Mouse (Mus musculus): ENCODE data around the gene Cldn16.
"Not testable (repeated sequence)": the region's sequence is repeated elsewhere in the genome, so short reads cannot be mapped to it uniquely, and the experiment has no call there.

The Cldn16 gene

GRCm38 (mm10) chr16:26462835-26463234, at the start of gene Cldn16:
Gene Cldn16 (plus strand): TSS chr16:26463135.
- in situ Hi-C loops (cut with MboI, MseI), result no loop called here

GRCm38 (mm10) chr16:26418616-26419015, 44.3 kb upstream of the Cldn16 start:
- in situ Hi-C loops (cut with MboI, MseI), result no loop called here

DNA sequence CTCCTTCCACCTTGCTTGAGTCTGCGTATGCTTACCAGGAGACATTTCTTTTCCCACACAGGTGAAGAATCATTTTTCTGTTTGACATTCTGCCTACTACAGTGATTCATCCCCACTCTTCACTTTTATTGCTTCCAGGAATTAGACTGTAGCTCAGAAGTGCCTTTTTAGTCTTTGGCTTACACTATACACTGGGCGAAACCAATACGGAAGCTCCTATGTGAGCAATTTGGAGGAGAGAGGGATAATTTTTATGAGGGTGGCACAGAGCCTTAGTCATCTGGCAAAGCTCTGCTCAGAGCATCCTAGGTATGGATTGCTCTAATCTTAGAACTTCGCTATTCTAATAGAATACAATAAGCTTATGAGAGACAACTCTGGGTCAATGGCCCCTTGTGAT, 40.9 kb upstream of the Cldn16 start:
- in situ Hi-C loops (cut with MboI, MseI), result no loop called here

DNA sequence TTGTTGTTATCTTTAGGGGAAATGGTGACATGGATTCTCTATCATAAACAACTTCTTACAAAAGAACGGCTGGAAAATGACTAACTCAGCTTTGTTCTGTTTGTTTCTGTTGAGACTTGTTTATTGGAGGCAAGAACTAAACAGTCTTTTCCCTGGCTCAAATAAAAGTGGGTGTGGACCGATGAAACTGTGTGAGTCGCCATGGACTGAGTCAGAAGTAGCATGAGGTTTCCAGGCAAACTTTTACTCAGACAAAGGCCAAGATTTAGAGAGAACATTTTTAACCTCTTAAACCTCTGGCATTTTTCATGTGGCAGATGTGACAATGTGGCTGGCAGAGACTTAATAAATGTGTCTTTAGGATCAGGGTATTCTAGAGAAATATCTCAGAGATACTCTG, 32.7 kb upstream of the Cldn16 start:
- in situ Hi-C loops (cut with MboI, MseI), result no loop called here

DNA sequence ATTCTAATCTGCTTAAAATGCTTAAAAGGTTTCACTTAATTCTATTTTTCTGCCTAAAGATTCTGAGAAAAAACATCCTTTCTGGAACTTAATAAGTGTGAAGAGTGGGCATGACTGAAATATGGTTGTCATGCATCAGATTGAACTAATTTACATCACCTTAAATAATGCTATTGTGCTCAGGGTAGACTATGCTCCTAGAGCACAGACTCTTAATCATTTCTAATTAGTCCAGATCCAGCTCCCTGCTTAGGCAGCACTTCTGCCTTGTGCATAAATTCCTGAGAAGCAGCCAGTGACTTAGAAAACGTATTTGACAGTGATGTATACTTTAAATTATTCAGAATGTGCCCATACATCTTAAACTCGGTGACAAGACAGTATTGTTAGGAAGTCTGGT, 29.4 kb upstream of the Cldn16 start:
- in situ Hi-C loops (cut with MboI, MseI), result no loop called here

- in situ Hi-C loops (cut with MboI, MseI), result no loop called here
Measured at GRCm38 (mm10) chr16:26440031-26440430, 22.9 kb upstream of the Cldn16 start.

- in situ Hi-C loops (cut with MboI, MseI), result no loop called here
Measured at GRCm38 (mm10) chr16:26441156-26441555, 21.8 kb upstream of the Cldn16 start.

DNA sequence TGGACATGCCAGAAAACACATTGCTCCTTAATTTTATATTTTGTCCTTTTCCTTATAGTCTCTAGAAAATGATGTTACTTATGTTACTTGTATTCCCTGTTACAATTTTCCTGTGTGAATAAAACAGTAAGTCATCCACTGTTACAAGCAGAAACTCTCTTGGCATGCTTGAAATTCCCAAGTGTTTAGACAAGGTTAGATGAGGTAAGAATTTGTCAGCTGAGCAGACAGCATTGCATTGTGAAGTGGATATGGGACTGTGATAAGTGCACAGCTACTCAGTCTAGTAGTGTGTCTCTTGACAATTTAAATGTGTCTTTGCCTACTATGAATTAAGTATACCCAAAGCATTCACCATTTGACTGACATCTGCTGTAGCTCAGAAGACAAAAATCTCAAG, 18.1 kb upstream of the Cldn16 start:
- in situ Hi-C loops (cut with MboI, MseI), result no loop called here

- in situ Hi-C loops (cut with MboI, MseI), result no loop called here
Measured at GRCm38 (mm10) chr16:26447594-26447993, 15.3 kb upstream of the Cldn16 start.

DNA sequence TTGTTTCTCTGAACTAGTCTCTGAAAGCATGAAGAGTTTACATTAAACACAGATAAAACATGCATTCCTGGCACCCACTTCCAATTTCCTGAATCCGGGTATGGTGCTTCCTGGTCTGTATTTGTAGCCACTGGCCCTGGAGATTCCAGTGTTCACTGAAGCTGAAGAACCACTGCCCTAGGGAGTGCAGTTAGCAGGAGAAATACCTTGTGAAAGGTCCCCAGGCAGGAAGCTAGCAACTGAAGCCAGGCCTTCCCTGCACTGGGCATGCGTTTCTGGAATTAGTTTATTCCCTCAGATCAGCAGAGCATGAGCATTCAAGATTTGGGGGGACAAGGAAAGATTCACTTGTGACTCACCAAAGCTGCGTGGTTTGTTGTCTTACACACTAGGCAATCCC, 8.8 kb upstream of the Cldn16 start:
- in situ Hi-C loops (cut with MboI, MseI), result loop anchor here in 1 of 2 experiments (10.0 kb wide), 1 partner anchor 1331 kb away; no protein-coding TSS in a partner anchor

DNA sequence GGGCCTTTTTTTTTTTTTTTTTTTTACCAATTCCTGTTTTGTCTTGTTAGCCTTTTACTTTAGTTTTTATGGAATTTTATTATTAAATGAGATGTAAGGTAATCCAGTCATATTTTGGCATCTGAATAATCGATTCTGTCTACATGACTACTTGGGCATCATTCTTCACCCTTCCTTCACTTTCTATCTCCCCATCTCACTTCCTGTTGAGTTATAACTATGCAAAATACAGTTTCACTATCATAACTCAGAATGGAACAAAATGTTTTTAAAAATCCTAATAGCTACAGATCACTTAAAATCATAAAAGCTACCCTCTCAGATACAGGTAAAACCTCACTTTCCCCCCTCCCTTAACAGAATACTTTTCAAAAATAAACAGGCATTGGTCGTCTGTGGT, 6.8 kb upstream of the Cldn16 start:
- in situ Hi-C loops (cut with MboI, MseI), result loop anchor here in 1 of 2 experiments (10.0 kb wide), 1 partner anchor 1329 kb away; no protein-coding TSS in a partner anchor

- in situ Hi-C loops (cut with MboI, MseI), result no loop called here
Measured at GRCm38 (mm10) chr16:26466535-26466934, 3.6 kb downstream of the Cldn16 start.

GRCm38 (mm10) chr16:26471254-26471653, 8.3 kb downstream of the Cldn16 start:
- in situ Hi-C loops (cut with MboI, MseI), result no loop called here

- in situ Hi-C loops (cut with MboI, MseI), result no loop called here
Measured at GRCm38 (mm10) chr16:26495721-26496120, 32.8 kb downstream of the Cldn16 start.

DNA sequence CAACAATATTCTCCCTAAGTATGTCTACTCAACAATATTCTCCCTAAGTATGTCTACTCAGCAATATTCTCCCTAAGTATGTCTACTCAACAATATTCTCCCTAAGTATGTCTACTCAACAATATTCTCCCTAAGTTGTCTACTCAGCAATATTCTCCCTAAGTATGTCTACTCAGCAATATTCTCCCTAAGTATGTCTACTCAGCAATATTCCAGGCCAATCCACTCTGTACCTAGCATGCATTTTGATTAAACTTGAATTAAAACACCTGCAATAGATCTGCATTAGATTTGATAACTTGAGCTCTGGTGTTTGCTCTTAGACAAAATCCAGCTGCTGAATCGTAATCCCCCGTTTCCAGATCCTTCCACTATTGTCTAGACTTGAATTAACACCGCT, 36.8 kb downstream of the Cldn16 start:
- in situ Hi-C loops (cut with MboI, MseI), result not testable (repeated sequence)

DNA sequence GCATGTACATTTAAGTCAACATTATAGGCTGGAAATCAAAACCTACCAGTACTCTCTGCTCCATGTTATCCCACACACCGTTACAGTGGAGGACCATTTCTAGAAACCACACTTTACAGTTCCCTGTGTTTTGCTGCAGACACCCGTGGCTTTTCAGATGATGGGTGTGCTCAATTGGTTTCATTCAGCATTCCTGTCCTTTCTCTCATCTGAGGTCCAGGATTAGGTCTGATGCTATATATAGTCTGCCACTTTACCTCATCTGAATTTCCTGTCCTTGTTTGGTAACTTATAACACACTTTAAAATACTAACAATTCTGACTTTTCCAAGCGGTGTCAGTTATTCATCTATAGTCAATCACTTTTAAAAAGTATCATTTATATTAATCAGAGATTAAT, 37.8 kb downstream of the Cldn16 start:
- in situ Hi-C loops (cut with MboI, MseI), result no loop called here

GRCm38 (mm10) chr16:26504961-26505360, 42.0 kb downstream of the Cldn16 start:
- in situ Hi-C loops (cut with MboI, MseI), result no loop called here

DNA sequence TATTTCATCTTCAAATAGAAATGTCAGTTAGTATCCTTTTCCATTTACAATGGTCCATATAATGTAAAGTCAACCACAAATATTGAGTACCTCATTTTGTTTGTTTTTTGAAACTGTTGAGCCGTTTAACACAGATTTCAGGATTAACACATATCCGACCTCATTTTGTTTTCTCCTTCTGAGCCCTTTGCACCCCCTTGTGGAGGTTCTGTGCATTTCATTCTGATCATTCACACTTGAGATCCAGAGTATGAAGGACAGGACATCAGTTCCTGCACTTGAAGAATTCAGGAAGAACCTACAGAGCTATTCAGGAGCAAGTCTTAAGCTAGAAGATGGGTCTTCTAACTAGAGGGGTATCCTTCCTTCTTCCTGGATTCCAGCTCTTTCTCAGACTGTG, 56.7 kb downstream of the Cldn16 start:
- in situ Hi-C loops (cut with MboI, MseI), result no loop called here

- in situ Hi-C loops (cut with MboI, MseI), result no loop called here
Measured at GRCm38 (mm10) chr16:26525832-26526231, 62.9 kb downstream of the Cldn16 start.

GRCm38 (mm10) chr16:26526669-26527068, 63.7 kb downstream of the Cldn16 start, which contains the start of gene Tmem207:
Gene Tmem207 (minus strand): TSS chr16:26526769.
- in situ Hi-C loops (cut with MboI, MseI), result no loop called here

DNA sequence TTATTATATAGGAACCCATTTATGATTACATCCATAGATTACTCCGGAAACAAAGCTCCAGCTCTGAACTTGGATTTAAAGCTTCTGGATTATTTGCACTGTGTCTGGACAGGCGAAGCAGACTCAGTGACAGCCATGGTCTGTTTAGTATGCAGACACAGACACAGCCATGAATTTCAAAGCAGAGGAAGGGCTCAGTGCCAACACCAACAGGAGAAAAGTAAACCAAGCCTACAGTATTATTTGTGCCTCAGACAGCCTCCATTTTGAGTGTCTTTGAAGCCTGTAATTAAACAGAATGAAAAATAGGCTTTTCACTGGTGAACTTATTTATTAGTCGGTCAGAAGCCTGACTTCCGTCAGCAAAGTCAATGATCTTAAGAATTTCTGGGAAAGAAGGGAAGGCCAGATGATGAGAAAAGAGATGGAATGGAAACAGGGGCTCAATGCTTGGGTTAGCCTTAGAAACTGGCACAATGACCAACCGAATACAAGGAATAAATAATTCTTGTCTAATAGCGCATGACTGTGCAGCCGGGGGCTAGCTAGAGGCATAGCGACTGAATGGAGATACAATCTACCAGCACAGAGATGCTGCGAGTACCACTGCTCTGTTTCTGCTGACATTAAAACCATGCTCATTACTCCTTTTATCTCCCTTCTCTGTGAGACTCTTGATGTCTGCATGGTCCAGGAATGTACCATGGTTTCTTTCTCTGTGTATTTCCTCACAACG, 65.2 kb downstream of the Cldn16 start:
- in situ Hi-C loops (cut with MboI, MseI), result no loop called here

GRCm38 (mm10) chr16:26530451-26530850, 67.5 kb downstream of the Cldn16 start:
- in situ Hi-C loops (cut with MboI, MseI), result no loop called here

DNA sequence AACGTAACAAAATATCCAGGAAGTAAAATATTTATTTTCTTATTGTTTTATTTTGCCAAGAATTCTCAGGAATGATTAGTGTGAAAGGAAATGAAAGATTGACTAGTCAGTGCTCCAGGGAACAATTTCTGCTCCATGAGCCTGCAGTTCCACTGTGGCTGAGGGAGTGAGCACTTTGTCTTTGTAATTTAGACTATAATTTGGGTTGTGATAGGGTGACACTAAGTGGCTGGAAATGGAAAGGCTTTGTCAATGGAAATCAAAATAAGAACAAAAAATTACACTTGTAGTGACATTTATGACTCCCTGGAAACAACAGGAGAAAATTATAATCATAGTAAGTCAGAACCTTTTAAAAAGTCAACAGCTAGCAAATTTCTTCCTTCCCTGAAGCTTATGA, 69.4 kb downstream of the Cldn16 start:
- in situ Hi-C loops (cut with MboI, MseI), result no loop called here
